12 mouse cellular contexts compared by ENCODE assay signal in genomic region chr9:87303196-87303595, GRCm38 (mm10).
"Had no signal": no experiment of that assay in that cellular context is flagged by ENCODE, and none has a peak within 500 bp of the region (broad histone marks: within the 10 kb centered on the region; RNA-seq: fewer than 3 reads in every experiment).

No protein-coding gene starts in this region.

- H3K36me3 ChIP-seq: limb, embryonic 13.5 days; stomach, embryonic 15.5 days had no signal

- H3K9me3 ChIP-seq: limb, embryonic 13.5 days; stomach, embryonic 15.5 days had no signal

- H3K27ac ChIP-seq: kidney, postnatal 0 days; layer of hippocampus, adult 2 months; limb, embryonic 13.5 days; liver, embryonic 14.5 days; stomach, embryonic 15.5 days had no signal

- DNase-seq: kidney, adult 9 months; kidney, postnatal 4 days; left cerebral cortex, postnatal 4 days; lung, adult 18-20 months; right cerebral cortex, postnatal 14 days; thymus, adult 2 months; thymus, postnatal 25 days had no signal

- H3K27me3 ChIP-seq: stomach, embryonic 15.5 days had no signal

- H3K4me2 ChIP-seq: limb, embryonic 13.5 days; stomach, embryonic 15.5 days had no signal

- H3K4me1 ChIP-seq: limb, embryonic 13.5 days; stomach, embryonic 15.5 days had no signal

- H3K9ac ChIP-seq: limb, embryonic 13.5 days; liver, embryonic 14.5 days; stomach, embryonic 15.5 days had no signal

- H3K4me3 ChIP-seq: layer of hippocampus, adult 2 months; limb, embryonic 13.5 days; stomach, embryonic 15.5 days had no signal
